Mouse (Mus musculus) T-helper 2 cell (primary cell): ENCODE results near the gene Bmper.

Experiments
- in situ Hi-C: fragments of 300-600 bp; cut with MboI, MseI; formaldehyde crosslinking; loops from one replicate; pipeline ENCODE4 v1.15.1; 2025; ENCODE audit warnings: high pct_unique_total_duplicates

Bmper gene

DNA sequence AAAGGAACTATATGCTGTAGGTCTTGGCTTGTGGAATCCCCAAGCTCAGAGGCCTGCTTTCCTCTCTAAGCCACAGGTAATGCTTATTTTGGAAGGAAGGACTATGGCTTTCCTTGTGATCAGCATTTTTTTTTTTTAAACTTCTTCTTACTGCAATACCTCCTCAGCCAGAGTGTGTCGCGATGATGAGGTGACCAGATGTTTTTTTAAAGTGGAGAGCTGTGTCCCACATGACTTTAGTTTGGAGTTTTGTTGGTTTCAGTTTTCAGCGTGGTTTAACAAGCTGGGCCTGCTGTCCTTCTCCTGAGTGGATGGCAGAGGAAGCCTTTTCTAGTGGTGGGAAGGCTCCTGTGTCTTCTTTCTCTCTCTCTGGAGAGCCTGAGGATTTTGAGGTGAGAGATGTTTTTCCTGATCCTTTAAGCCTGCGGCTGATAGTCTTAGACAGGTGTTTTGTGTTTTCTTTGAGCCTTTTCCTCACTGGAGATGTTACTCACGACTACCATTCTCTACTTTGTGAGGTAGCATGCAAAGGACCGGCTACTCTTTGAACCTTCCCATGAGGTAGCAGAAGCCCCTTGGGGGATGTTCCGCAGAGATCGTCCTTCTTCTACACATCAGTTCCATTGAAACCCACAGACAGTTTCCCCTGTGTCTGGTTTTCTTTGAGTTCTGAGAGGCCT is 74.8 kb downstream of the Bmper start:
- in situ Hi-C loops: no loop called here

DNA sequence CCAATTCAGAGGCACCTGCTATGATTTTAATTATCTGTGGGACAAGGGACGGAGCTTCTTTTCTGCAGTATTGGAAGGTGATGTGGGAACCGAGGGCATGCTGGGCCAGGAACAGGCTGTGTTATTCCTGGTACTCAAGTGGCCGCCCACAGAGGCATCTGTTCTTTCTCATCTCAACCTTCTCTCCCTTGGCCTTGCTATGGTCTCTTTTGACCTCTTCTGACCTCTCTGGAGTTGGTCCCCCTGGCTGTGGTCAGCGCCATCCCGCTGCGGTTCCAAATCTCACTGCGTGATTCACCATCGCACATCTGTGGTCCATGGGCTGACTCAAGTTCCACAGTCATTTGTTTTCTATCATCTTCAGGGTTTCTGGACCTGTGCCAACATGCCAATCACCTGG is 77.5 kb downstream of the Bmper start:
- in situ Hi-C loops: no loop called here

DNA sequence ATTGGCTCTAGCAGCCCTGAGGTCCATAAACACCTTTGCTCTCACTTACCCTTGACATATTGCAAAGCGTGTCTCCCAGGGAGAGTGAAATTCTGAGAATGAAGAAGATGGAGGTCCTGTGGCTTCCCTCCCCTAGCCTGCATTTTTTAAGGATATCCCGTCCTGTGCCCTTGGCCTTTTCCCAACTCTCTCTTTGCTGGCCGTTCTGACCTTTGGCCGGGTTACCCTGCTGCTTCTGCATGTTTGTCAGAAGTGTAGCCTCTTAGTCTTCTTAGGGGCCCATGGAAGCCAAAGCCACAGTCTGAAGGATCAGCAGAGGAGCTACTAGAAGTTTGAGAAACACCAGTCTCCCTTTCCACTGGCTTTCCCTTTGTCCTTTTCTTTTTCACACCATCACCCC is 82.8 kb downstream of the Bmper start:
- in situ Hi-C loops: no loop called here

DNA sequence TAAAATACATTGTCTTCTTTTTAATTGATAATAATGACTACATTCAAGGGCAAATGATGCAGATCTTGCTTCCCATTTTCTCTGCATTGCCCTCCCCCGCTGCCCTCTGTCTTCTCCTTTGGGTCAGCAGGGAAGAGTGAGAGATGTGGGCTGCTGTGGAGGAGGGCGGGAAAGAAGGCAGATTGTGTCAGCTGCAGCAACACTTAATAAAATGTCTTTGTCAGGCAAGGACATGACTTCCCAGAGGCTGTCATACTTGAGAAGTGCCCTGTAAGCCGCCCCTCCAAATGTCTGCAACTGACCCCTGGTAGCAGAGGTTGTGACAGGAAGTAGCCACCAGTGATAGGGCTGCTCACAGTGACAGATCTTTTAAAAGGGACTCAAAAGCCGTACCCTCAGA is 83.3 kb downstream of the Bmper start:
- in situ Hi-C loops: no loop called here

DNA sequence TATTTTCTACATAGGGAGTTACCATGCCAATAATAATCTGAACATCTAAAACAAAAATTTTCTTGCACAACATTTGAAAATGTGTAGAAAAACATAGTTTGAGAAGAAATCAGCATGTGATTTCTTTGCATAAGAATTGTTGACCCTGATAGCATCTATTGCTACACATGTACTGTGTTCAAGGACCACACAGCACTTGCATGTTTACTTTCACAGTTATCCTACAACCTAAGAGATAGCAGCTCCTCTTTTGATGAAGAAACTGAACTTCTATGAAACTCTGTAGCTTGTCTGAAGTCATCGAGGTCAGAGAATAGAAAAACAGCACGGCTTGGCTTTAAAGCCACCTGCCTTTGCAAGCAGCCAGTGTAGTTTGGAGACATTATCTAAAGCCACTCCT is 85.0 kb downstream of the Bmper start:
- in situ Hi-C loops: no loop called here

DNA sequence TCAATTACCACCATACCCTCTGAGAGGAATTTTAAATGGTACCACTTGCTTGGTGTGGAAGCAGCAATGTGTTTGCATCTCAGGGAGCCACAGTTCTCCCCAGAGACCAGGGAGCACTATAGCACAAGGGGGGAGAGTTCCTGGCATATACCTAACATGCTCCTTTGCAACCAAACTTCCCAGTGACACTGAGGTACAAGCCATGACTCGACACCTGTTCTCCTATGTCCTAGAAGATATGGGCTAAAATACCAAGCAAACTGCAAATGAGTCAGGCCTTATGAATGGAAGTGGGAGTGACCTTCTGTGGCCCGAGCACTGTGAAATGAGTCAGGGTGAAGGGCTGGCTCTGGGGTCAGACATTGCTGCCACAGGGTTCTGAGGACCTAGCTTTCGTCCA is 88.1 kb downstream of the Bmper start:
- in situ Hi-C loops: no loop called here

DNA sequence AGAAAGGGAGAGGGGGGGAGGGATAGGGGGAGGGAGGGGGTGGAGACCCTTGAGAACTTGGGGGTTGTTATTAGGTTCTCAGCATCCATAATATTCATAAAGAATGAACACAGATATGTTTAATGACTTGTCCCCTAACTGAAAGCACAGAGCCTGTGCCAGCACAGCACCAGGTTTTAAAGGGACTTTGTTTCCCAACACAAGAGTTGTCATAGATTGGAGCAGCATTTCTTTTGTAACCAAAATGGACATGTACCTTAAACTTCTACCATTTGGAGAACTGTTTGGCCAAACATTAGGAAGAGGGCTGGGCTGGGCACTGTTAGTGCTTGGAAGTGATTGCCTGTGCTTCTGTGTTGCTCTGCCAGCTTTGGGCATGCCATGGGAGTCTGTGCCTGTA is 89.1 kb downstream of the Bmper start:
- in situ Hi-C loops: no loop called here

DNA sequence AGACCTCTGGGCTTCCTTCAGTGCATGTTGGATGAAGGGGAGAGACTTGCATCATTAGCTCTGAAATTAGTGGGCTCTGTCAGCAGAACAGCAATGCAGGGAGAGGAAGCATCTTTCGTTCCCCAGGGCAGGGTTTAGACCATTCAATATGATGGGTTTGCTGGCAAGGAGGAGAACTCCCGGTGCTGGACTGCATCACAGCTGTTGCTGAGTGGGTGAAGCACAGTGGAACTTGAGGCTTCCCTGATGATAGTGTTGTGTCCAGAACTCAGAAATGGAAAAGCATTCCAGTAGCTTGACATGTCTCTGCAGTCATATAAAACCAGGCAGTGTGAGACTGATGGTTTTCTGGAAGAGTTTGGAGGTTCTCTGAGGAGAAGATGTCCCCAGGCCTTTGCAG is 90.0 kb downstream of the Bmper start:
- in situ Hi-C loops: no loop called here

DNA sequence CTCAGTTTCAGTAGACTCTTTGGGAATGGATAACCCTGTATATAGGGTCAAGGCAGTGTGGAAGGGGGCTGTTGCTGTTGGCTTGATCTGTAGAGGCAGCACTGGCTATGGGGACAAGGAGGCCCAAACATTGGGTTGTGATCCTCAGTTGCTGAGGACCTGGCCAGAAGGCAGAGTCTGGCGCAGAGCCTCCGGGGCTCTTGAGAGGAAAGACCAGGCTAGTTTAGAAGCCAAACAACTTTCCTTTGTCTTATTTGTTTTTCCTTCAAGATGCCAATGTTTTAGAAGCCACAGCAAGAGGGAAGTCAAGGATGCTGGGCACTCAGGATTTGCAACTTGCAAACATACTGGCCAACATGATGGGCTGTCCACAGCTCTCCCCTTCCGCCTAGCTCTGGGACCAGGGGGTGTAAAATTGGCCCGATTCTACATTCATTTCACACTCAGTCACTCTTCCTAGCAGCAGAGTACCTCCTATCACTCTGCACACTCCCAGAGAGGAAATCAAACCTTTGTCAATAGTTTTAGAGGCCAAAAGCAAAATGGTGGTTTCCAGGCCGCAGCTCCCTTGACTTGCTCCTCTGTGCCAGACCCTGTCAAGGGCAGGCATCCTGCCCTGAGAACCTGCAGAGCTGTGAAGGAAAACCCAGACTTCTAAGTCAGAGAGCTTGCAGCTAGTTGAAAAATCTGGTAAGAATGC is 92.9 kb downstream of the Bmper start:
- in situ Hi-C loops: no loop called here

DNA sequence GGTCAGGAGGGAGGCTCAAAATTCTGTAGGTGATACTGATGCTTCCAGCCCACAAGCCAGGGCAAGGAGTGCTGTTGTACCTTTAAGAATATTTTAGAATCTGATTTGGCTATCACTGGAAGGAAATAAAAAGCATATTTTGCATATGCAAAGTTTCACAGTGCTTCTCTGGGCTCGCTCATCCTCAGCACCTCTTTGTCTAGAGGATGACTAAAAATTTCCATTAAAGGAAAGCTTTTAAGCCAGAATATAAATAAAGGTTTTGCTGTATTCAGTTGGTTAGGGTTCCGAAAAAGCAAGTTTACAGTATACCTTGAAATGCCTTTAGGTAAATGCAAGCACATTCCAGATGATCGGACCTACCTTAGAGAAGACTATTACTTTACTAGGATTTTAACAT is 105.0 kb downstream of the Bmper start:
- in situ Hi-C loops: no loop called here

DNA sequence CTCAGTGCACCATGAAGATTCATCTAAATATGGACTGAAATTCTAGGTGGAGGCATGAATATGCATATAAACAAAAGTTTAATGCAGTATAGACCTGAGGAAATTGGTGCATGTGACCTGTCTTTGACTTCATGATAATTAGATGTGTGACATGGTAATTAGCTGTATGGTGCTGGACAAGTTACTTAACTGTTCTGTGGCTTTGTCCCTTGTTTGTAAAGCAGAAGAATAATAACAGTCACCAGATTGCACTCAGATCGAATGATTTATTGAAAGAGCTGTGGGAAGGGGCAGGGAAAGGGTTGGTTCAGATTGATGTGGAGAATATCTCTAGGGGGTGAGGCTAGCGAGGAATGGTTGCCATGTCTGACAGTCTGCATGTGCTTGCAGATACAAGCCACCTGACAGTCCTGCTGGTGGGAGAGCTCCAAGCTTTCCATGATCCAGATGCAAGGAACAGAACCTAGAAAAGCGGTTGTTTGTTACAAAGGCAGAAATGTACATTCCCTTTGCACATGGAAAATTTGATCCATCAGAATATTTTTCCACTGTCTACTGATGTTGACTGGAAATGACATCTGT is 110.3 kb downstream of the Bmper start:
- in situ Hi-C loops: no loop called here

DNA sequence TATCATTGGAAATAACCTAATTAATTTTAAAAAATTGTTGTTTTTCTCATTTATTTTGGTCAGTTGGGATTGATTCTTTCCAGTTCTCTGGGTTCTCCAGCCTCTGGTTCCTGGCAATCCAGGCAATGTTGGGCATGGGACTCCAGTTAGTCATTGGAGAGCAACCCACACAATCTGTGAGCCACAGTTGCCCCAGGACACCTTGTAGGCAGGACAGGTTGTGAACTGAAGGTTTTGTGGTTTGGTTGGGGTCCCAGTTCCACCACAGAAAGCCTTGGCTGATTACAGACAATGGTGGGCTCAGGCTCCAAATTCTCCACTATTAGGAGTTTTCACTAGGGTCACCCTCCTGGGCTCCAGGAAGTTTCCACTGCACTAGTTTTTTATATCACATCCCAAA is 117.7 kb downstream of the Bmper start:
- in situ Hi-C loops: no loop called here

DNA sequence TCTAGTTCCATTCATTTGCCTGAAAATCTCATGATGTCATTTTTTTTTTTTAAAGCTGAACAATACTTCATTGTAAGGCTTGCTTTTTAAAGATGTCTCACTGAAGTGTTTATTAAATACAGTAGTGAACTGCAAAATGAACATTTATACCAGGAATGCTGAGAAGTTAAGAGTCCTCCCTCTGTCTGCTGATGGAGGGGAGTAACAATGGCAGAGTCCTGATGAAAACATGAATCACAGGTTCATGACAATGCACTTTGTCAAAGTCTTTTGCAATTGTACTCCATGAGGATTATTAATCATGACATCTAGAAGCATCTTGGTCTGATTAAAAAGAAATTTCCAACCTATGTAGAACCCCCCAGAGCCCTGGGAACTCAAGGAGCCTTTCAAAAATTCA is 118.4 kb downstream of the Bmper start:
- in situ Hi-C loops: no loop called here

DNA sequence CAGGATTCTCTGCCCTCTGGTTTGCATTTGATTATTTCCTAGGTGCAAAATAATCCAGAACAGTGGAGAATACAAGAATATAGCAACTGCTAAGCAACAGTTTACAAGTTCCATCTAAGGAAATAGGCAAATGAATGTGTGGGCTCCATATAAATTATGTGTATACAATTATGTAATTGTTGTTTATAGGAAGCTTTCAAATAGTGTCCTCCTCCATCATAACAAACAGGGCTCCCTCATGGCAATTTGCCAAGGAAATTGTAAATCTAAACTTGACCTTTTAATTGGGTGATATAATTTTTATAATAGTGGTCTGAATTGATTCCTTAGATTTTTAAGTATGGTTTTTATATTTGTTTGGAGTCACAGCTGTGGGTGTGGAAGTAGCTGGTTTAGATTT is 121.5 kb downstream of the Bmper start:
- in situ Hi-C loops: no loop called here

DNA sequence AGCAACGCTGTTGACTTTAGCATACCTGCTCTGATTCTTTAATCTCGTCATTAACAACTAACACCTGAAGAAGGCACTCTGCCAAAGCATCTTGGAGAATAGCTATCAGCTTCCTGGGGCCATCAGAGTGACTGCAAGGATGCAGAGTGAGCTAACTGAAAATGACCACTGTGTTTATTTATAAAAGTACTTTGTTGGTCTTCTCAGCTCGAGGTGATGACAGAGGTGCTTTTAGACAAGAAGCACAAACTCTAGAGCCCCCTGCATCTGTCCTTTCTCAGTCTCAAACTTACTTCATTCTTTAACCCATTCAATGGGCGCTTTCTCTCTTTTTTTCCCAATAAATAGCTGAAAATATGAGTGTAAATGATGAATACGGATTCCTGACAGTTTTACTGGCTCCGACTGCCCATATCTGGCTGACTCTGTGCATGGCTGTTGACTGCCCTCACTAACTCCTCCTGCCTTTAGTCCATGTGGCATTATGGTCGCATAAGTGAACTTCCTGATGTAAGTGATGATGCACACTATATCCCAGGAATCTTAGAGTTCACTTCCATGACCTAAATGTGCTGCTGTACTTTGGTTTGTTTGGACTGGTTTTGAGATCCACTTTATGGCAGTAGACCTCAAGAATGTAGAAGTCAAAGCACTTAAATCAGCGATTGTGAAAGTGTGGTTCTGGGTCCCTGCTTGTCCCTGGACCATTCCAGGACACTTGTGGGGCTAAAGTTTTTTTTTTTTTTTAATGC is 122.4 kb downstream of the Bmper start:
- in situ Hi-C loops: no loop called here

DNA sequence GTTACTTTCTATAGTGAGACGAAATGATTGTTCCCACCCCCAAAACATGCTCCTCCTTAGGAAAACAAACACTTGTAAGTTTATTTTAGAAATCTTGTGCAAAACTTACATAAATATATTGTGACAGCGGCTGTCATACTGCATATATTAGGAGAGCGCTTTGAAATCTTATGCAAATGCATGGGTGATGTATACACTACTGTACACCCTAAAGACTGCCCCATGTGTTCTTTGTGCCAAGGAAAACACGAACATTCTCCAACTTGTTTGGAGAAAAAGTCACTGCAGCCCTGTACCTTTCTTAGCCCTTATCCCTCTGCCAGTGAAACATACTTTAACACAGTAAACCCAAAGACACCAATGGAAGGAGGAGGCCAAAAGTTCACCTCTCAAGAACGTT is 126.7 kb downstream of the Bmper start:
- in situ Hi-C loops: no loop called here

DNA sequence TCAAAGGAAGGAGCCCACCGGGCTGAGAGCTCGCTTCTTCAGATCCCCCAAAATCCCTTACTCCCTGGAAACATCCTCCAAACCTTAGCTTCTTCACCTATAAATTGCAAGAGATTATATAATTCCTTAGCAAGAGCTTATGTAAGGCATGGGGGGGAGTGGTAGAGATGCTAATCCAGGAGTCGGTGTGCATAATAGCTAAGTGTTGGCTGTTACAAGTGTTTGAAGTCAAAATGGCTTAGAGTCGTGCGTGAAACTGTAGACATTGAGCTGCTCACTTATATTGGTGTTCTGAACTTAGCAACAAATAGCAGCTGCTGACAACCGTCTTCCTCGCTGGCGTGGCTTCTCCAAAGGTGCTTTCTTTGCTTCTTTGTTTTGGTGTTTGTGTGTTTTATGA is 128.5 kb downstream of the Bmper start:
- in situ Hi-C loops: no loop called here

DNA sequence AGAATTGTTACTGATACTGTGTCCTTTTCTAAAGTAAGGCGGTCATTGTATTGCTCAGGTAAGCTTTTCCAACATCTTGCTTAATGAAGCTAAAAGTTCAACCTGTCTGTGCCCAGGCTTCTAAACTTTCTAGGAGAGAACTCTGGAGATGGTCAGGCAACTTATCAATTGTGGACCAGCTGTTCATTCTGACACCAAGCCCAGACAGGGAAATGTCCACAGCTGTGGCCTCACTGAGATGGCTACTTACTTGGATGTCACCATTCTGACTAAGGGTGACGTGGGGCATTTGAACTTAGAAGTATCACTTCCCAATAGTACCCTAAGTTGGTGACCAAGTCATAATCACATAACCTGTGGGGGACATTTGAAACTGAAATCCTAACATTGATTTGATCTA is 129.5 kb downstream of the Bmper start:
- in situ Hi-C loops: no loop called here

DNA sequence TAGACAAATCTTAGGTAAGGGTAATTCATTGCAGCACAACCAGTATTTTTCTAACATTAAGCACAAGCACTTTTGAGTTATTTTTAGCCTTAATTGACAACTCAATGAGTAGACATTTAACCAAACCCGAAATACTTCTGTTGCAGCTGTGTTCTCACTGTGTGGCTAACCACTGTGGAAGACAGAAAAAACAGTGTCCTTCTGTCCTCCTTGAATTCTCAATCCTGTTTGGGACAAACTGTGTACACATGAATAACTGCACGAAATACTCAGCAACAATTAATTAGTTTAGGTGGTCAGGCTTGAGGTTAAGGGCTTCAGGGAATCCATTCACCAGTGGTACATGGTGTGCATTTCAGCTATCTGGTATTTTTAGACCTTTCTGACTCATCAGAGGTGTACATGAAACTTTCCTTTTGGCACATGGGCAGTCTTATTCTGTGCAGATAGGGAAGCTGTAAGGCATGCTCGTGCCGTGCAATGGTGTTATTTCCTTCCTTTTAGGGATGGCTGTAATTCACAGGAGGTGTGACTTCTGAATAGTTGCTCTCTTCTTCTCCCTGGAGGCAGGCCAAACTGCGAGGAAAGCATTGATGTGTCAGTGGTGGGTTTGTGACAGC is 131.4 kb downstream of the Bmper start:
- in situ Hi-C loops: no loop called here

DNA sequence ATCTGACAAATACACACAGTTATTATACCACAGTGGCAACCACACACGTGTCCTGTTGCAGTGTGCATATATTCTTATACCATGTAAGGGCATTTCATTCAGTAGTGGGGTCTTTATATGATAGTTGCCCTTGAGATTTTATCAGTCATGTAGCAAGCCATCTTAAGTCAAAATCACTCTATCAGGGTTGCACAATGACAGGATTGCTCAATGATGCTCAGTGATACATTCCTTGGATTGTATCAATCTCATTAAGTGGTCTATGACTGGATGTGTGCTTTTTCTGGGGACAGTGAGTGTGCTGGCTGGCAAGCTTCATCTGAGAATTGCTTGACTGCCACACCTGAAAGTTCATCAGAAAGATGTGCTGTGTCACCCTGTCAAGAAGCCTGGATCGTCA is 135.2 kb downstream of the Bmper start:
- in situ Hi-C loops: no loop called here

DNA sequence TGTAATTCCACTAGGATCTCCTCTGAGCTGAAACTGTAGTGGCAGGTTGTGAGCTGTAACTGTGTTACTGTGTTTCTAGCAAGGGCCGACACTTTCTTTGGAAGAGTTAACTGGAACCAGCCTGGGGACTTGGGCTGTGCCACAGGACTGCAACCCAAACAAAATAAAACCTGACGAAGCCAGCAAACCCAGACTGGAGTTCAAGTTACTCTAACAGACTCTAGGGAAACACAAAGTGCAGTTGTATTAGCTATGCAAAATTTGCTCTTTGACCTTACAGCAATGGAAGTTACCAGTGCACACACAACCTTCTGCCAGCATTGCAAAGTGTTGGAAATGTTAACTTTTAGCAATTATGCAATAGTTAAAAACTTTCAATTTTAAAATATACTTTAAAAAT is 140.3 kb downstream of the Bmper start:
- in situ Hi-C loops: no loop called here

DNA sequence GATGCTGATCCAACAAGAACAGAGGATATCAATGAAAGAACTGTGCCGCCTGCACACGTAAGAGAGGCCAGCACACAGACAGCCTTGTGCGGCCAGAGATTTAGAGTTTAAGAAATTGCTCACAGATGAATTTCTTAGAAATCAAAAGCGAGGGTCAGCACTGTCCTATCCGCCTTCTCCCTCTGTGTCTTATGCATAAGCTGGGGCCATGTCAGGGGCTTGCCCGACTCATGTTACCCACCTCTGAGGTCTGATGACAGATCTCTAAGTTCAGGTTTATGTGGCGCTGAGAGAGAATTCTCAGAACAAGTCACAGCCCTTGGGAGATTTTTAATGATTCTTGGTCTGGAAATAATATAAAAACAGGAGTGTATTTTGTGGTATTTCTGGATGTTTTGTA is 140.7 kb downstream of the Bmper start:
- in situ Hi-C loops: no loop called here
